Mouse (Mus musculus) spleen, adult 12 weeks (tissue): ENCODE measurements around the gene Atp6v1c2.

Experiments used
- DNase-seq: peaks from one replicate; pipeline ENCODE4 v3.0.0; 2022; ENCODE audit warnings: low spot score

Atp6v1c2 gene

DNA sequence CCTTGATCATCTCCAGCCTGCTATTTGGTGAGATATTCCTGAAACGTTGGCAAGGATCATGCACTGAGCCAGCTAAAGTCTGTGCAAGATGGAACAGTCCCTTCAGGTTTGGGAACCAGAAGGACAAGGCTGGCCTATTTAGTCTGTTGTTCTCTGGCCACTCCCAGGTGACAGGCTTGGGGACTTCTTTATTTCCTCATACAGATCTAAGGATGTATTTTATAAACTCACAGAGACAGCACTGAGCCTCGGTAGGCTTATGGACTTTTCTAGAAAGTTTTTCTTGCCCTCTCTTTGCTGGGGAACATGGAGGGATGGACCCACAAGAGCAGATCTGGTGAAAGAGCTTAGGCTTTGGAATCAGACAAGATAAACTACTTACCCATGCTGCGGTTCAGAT is at the start of gene Atp6v1c2:
Atp6v1c2 (minus strand) TSS at position 101 of the 400 bp plus-strand sequence.
- DNase-seq, result no peak

- DNase-seq, result no peak
Measured at GRCm38 (mm10) chr12:17376521-17376920, 47.4 kb upstream of the Atp6v1c2 start.

DNA sequence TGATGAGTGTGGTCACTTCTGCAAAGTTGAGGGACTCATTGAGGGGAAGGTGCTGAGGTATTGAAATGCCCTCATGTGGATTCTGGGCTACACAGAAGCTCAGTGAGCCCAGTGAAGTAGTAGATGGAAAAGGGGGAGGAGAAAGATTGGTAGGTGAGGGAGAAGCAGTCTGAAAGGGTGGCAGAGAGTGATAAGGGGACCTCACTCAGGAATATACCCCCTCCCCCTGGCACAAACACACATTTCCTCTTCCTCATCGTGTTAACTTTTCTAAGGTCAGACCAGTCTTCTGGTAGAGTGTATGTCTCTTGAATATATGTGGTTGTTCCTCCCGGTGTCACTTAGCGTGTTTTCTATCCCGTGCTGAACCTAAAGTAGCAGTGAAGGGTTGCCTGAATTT is 46.1 kb upstream of the Atp6v1c2 start:
- no peak for DNase-seq

DNA sequence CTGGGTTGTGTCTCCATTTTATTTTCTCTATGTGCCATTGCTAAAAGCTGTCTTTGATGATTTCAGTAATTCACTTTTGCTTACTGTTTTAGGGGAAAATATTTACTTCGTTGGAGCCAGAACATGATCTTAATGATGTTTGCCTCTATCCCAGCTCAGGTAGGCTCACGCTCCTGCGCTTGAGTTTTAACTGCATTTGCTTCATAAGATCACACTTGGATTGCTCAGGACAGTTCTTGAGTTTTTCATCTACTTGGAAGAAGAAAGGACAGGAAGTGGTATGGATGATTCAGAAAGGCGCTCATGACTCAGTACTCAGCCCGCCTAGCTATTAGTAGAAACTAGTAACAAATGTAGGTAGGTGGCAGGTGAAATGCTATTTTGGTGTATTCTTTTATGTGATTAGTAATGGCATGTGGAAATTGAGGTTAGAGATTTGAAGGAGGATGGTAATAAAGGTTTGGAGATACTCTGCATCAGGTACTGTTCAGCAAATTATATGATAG is 44.4 kb upstream of the Atp6v1c2 start:
- no peak for DNase-seq

- DNase-seq, result no peak
Measured at GRCm38 (mm10) chr12:17372696-17373095, 43.5 kb upstream of the Atp6v1c2 start.

DNA sequence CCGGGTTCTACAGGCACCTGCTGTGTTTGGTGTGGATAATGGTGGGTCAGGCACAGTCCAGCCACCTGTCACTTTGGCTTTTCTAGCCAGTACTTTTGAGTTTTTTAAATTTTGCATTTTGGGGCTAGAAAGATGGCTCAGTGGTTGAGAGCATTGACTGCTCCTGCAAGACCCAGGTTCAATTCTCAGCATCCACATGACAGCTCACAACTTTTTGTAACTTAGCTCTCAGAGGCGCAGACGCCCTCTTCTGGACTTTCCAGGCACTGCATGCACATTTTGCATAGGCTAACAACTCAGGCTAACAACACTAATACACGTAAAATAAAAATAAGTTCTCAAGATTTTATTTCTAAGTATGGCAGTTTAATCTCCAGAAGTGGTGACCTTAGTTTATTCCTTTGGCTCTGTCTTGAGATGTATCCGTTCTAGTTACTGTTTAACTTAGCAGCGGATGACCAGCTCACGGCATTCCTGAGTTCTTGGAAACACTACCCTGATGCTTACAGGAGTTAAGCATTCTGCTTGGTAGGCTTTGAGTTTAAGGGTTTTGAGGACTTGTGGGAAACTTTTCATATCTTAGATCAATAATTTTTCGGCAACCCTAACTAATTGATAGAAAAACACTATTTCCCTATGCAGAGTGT is 42.6 kb upstream of the Atp6v1c2 start:
- DNase-seq, result no peak

GRCm38 (mm10) chr12:17369551-17370325 is 40.6 kb upstream of the Atp6v1c2 start:
- no peak for DNase-seq

DNA sequence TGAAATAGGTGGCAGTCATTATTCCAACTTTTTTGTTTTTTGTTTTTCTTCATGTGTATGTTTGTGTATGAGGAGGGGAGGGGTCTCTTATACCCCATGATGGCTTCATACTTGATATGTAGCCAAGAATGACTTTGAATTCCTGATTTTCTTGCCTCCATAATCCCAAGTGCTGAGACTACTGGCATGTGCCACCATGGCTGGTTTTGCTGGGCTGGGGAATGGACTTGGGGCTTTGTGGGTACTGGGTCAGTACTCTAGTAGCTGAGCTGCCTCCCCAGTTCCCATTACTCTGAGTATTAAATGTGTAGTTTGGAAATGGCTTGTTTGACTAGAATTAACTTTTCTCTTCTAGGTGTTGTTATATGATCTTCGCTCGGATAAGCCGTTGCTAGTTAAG is 40.0 kb upstream of the Atp6v1c2 start:
- DNase-seq, result no peak

- no peak for DNase-seq
Measured at GRCm38 (mm10) chr12:17366981-17367380, 37.8 kb upstream of the Atp6v1c2 start.

DNA sequence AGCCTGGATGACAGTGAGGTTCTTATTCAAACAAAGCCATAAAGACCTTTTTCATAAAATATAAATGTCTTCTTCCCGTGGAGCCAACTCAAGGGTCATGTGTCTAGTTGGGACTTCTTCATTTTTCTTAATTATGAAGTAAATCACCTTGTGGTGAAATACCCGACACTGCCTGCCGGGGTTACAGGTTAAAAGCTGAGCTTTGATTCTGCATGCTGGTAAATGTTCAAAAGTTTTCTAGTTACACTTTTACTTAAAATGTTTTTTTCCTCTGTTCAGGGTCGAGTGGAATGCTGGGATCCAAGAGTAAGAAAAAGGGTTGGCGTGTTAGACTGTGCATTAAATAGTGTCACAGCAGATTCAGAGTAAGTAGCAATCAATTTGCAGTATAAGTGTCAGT is 33.2 kb upstream of the Atp6v1c2 start:
- no peak for DNase-seq

DNA sequence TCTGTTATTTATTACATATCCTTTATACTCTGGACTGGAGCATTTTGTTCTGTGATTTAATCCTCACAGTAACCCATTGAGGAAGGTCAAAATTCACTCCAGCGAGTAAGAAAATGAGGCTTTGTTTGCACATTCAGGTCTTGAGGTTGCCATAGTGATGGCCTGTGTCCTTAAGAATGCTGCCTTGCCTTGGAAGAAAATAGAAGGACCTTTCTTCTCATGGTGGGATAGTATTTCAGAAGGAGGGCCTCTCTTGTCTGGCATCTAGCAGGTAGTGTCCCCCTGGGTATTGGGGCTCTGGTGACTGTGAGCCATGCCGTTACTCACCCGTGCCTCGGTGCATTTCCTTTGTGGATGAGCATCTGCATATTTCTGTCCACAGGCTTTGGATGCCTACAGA is 31.5 kb upstream of the Atp6v1c2 start:
- no peak for DNase-seq

GRCm38 (mm10) chr12:17360104-17360503 is 30.9 kb upstream of the Atp6v1c2 start:
- DNase-seq, result no peak

GRCm38 (mm10) chr12:17358981-17359380 is 29.8 kb upstream of the Atp6v1c2 start:
- no peak for DNase-seq

- DNase-seq, result no peak
Measured at GRCm38 (mm10) chr12:17357795-17358194, 28.6 kb upstream of the Atp6v1c2 start.

DNA sequence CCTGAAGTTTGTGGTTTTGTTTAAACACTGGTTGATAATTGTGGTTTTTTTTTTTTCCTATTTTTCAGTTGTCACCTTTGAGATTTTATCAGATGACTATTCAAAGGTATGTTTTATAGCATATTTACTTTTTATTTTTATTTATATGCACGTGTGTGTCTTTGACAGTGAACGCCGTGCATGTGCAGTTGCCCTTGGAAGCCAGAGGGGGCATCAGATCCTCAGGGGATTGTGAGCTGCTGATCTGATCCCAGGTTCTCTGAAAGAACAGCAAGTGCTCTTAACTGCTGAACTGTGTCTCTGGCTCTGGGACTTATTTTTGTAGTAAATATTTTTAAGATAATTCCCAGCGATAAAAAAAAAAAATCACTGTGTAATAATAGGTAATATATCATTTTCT is 27.7 kb upstream of the Atp6v1c2 start:
- no peak for DNase-seq

DNA sequence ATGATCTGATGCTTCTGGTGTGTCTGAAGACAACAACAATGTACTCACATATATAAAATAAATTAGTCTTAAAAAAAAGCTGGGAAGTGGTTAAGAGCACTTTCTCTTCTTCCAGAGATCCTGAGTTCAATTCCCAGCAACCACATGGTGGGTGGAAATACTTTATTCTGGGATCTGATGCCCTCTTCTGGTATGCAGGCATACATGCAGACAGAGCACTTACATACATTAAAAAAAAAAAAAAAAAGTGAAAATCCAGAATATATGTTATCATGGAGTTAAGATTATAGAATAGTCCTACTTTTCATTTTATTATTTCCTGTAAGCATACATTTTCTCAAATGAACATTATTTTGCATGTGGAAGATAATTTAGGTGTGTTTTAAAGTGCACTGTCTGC is 20.9 kb upstream of the Atp6v1c2 start:
- DNase-seq, result no peak

DNA sequence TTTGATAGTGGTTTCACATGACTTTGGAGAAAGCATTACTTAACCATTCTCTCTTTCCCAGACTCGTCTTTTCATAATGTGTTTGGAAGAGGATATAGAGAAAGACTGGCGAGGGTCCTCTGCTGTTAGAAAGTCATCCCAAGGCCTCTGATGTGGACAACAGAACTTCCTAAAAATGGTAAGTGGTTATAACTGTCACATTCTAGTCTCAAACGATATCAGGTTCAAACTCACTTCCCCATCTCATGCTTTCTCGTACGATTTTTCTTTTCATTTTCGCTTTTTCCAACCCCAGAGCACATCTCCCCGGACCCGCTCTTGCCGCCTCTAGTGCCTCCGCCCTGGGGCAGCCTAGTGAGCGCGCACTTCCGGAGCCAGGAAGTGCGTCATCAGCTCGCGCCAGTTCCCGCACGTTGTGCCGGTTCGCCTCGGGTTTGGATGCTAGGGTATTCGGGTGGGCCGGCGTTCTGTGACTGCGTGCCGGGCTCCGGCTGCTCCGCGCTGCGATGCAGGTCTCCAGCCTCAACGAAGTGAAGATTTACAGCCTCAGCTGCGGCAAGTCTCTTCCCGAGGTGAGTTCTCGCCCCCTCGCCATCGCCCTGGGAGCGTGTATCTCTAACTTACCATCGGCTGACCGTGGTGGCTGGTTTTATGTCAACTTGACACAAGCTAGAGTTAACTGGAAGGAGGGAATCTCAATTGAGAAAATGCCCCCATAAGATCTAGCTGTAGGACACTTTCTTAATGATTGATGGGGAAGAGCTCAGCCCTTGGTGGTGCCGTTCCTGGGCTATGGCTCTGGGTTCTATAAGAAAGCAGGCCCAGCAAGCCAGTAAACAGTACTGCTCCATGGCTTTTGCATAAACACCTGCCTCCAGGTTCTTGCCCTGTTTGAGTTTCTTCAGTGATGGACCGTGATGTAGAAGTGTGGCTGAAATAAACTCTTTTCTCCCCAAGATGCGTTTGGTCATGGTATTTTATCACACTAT is 19.2 kb upstream of the Atp6v1c2 start, which contains the start of gene Nol10:
Nol10 (plus strand) TSS at position 411 of the 989 bp plus-strand sequence.
- peak; percentile 74 for DNase-seq

DNA sequence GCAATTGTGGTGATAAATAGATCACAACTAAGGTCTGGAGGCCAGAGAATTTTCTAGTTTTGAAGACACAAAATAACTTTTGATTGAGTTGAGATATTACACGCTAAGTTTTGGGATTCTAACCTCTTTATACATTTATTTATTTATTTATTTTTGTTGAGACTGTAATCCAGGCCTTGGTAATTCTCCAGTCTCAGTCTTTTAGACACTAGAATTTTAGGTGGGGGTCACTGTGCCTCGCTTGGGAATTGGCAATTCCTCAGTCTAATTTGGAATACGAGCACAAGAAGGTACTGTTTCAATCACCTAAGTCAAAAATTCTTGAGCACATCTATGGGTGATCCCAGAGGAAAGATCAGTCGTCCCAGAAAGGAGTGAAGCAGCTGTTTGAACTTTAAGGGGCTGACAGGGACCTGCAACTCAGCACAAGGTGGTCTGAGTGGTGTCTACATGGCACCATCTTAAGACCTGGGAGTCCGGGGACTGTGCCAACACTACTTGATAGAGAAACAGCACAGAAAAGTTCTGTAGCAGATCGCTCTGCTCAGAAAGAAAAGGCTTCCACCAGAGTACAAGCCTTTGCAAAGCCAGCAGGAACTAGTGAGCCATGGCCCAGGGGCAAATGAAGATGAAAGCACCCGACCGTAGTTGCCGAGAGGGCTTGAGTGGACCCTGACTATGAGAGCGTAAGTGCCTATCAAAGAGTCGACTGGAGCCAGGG is 18.3 kb upstream of the Atp6v1c2 start:
- no peak for DNase-seq

GRCm38 (mm10) chr12:17339114-17339905 is 10.2 kb upstream of the Atp6v1c2 start:
- DNase-seq, result no peak

- DNase-seq, result no peak
Measured at GRCm38 (mm10) chr12:17338338-17338737, 9.2 kb upstream of the Atp6v1c2 start.

- DNase-seq, result no peak
Measured at GRCm38 (mm10) chr12:17333459-17333858, 4.3 kb upstream of the Atp6v1c2 start.
